Mouse (Mus musculus): ENCODE measurements around the gene C730034F03Rik.
A peak's percentile ranks its signal among the peaks of the same experiment; 100 is the strongest.
"Not testable (repeated sequence)": the region's sequence is repeated elsewhere in the genome, so short reads cannot be mapped to it uniquely, and the experiment has no call there.

The C730034F03Rik gene

DNA sequence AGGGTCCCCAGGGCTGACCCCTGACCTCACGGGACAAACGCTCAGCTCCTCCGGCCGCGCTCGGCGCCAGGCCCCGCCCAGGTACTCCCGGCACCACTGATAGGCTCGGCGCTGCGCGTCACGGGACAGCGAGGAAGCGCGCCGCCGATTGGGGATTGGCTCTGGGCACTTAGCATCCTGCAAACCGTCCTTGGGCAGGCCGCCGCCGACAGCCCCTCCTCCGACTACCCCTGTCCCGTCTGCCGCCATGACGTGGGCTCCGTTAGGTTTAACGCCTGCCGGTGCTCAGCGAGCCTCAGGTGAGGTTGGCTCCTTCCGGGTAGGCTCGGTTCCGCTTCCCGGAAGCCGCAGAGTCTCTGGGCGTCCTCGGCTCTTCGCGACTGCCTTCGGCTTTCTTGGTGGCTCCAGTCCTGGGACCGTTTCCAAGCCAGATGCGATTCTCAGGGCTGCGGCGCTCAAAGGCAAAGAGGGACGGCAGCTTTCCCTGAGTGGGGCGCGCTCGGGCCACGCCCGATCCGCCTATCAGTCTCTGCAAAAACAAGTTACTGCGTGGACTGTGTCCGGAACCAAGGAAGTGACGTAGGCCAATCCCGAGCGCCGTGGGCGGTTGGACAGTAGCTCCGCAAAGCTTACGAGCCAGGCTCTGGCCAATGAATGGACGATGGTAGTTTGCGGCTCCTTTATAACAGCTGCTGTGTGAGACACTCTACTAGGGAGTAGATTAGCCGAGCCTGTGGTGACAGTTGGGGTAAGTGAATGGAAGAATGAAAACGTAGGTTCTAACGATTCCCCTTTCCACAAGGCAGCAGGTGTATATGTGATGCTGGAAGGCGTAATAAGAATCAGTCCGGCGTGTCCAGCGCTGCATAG lies at the start of gene C730034F03Rik, which contains the start of the genes Gm44502 and Chkb:
Gene C730034F03Rik, plus strand, starts transcription at position 238 of the 870 bp plus-strand sequence.
Gene Gm44502, minus strand, starts transcription at position 345 of the 870 bp plus-strand sequence.
Gene Chkb, minus strand, starts transcription at position 557 of the 870 bp plus-strand sequence.
- peak; percentile 93 for DNase-seq

DNA sequence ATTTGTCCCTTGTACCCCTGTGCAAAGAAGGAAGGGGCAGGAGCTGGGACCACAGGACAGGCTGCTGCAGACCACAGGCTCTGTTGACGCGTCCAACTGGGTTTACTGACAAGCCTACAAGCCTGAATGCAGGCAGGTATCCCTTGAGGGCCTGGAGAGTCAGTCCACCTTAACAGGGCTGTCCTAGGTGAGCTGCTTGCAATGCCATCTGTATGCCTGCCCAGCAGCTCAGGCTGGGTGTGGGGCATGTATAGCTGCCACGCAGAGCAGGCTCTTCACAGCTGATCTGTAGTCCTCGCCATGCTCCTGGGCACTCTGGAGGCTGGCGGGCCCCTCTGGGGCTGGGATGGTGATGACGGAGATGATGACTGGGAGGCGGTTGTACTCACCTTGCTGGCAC lies 44.8 kb upstream of the C730034F03Rik start, which contains the start of gene Klhdc7b:
Gene Klhdc7b, plus strand, starts transcription at position 301 of the 400 bp plus-strand sequence.
- DNase-seq: no peak

- DNase-seq: no peak
Measured at GRCm38 (mm10) chr15:89387127-89387526, 42.3 kb upstream of the C730034F03Rik start.

GRCm38 (mm10) chr15:89390081-89390480 lies 39.3 kb upstream of the C730034F03Rik start:
- DNase-seq: peak; percentile 50 to 60

DNA sequence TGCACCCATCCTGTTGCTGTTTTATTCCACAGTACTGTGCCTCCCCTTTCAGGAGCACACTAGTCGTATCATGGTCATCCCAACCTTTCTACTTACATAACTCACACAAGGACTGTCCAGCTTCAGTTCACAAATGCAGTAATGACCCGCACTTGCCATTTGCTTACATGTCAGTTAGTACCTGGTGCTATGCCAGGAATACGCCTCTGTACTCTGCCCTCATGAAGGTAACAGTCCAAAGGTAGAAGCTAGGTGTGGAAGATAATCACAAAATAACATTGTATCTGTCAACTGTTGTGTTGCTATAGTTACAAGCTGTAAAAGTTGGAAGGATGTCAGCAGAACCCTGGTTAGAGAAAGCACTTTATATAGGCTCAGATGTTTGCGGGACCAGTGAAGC lies 32.5 kb upstream of the C730034F03Rik start:
- no peak for DNase-seq

DNA sequence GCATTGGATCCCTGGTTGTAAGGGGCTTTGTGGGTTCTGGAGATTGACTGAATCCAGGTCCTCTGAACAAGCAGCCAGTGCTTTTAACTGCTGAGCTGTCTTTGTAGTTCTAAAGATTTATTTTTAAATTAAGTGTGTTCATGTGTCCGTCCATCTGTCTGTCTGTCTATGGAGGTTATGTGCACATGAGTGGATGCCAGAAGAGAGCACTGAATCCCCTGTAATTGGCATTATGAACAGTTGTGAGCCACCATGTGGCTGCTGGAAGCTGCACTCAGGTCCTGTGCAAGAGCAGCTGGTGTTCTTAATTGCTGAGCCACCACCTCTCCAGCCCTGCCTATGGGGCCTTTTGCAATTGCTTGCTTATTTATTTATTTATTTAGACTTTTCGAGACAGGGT lies 31.2 kb upstream of the C730034F03Rik start:
- no peak for DNase-seq

GRCm38 (mm10) chr15:89399716-89400115 lies 29.7 kb upstream of the C730034F03Rik start:
- no peak for DNase-seq

DNA sequence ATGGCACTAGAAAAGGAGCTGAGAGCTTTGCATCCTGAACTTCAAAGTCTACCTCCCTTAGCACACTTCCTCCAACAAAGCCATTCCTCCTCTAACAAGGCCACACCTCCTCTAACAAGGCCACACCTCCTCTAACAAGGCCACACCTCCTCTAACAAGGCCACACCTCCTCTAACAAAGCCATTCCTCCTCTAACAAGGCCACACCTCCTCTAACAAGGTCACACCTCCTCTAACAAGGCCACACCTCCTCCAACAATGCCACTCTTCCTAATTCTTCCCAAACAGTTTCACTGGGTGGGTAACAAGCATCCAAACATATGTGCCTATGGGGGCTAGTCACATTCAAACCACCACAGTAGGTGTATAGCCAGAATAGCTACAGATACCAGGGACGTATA lies 26.9 kb upstream of the C730034F03Rik start:
- DNase-seq: no peak

DNA sequence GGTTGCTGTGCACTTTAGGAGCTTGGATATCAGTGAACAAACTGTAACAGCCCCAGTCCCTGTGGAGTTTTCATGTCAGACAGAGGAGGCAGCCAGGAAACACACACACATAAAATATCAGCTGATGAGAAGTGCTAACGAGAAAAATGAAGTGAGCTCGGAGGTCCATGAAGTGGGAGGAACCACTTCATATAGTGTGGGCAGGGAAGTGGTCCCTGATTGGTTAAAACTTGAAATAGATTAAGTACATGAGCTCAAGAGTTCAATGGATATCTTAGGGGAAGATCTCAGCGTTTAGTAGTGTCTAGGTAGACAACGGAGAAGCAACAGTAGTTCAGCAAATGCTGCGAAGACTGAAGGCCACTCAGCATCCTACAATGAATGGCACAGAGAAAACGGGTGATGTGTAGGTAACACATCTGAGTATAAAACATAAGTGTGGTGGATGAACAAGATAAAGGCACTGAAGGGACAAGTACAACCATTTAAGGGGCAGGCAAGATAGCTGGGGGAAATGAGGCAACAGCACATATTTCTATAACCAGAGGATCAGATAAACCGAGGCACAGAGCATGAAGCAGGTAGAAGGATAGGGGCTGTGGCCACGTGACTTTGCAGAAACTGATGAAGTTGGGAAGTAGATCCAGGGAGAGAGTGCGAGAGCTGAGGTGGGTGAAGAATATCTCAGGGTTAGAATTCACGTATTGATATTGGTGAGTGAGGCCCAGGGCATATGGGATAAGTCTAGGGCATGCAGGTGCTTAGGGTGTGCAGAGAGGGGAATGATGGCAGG lies 24.4 kb upstream of the C730034F03Rik start:
- no peak for DNase-seq

DNA sequence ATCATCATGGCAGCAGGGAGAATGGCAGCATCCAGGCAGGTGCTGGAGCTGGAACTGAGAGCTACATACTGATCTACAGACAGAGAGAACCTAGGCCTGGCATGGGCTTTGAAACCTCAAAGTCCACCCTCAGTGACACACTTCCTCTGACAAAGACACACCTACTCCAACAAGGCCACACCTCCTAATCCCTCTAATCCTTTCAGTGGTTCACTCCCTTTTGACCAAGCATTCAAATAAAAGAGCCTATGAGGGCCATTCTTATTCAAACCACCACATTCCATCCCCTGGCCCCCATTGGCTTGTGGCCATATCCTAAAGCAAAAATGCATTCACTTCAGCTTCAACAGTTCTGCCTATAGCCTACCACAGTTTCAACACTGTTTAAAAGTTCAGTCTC lies 22.7 kb upstream of the C730034F03Rik start:
- DNase-seq: no peak

DNA sequence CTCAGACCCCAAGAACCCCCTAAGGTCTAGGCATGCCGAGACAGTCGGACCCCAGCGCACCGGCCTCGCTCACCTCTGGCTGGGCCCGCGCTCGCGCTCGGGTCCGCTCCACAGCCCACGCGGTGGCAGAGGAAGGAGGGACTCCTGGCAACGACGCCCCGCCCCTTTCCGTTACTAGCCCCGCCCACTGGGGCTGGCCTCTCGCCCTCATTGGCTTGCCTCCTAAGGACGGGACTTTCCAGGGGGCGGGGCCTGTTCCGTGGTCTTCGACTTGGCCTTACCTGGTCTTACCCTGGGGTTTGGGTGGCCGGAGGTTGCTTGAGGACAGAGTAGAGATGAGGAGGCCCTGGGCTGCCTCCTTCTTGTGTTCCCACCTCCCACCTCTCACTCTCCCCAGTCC lies 19.3 kb upstream of the C730034F03Rik start, which contains the start of gene Syce3:
Gene Syce3, minus strand, starts transcription at position 386 of the 400 bp plus-strand sequence.
- no peak for DNase-seq

GRCm38 (mm10) chr15:89415282-89415681 lies 14.1 kb upstream of the C730034F03Rik start:
- DNase-seq: peak in 1 of 2 experiments; percentile 41

DNA sequence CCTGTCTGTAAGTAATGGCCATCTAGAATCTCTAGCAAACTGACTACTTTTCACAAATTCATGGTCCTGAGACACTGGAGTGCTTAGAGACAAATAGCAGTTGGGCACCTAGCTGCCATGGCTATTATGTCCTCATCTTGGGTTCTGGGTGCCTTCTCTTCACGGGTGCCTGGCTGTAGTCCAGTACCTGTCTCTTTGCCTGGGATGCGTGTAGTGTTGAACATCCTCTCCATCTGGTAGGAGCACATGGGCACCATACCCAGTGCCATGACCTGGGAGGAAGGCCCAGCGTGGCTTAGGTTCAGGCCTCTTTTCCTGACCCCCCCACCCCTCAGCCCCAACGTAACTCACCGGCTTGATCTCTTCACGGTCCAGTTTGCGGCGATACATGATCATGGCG lies 7.5 kb upstream of the C730034F03Rik start:
- DNase-seq: no peak

GRCm38 (mm10) chr15:89424621-89425020 lies 4.8 kb upstream of the C730034F03Rik start:
- no peak for DNase-seq

GRCm38 (mm10) chr15:89425711-89426121 lies 3.7 kb upstream of the C730034F03Rik start, which contains the start of gene Cpt1b:
Cpt1b (minus strand) TSS chr15:89425863.
- DNase-seq: no peak

- no peak for DNase-seq
Measured at GRCm38 (mm10) chr15:89426716-89427115, 2.7 kb upstream of the C730034F03Rik start.

DNA sequence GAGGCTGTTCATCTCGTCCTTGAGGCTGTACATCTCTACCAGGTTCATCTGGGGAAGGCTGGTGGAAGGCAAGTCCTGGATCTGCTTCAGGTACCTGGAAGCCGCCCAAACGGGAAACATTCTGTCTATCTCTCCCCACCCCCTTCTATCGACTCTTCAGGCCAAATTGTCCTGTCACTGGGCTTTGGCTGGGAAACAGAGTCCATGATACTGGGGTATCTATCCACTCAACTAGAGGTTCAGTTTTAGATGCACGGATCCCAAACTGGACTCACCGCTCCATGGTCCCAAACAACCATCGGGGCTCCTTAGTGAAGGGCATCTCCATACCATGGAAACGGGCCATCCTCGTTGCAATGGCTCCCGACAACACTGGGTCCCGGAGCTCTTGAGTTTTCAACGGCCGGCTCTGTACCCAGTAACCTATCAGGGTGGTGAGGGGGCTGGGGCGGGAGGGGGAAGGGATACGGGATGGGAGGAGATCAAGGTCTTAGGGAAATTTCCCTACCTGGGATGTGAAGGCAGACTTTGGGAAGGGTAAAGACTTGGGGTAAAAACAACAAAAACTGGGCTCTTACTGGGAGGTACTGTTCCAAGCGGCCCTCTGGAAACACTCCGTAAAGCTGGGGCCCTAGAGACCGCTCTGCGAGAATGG lies 1.1 kb upstream of the C730034F03Rik start:
- no peak for DNase-seq

DNA sequence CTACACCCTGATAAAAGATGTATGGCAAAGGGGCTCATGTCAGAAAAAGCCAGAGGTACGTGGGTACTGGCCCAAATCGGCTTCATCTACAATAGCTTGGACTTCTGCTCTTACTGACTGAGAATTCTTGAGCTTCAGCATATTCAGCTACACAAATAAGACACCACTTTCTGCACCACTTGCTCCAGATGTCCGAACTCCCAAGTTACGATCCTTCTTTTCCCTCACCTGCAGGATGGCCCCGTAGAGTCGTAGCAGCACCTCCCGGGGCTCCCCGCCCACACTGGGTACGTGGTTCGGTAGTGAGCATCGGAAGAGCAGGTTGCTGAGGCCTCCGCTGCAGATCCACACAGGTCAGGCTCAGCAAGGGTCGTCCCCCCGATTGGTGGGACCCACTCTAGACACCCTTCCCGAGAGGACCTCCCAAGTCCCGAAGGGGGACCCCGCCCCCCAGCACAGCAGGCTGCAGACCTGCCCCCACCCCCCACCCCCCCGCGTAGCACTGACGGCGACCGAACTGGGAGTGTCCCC lies 503 bp upstream of the C730034F03Rik start:
- DNase-seq: no peak

DNA sequence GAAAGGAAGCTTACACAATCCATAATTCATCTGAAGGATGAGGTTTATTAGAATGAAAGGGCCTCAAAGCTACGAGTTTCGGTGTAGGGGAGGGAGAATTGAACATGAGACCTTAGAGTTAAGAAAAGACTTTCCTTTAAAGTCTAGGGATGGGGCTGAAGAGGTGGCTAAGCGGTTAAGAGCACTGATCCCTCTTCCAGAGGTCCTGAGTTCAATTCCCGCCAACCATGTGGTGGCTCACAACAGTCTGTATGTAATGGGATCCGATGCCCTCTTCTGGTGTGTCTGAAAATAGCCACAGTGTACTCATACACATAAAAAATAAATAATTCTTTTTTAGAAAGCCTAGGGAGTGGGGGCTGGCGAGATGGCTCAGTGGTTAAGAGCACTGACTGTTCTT lies 952 bp downstream of the C730034F03Rik start:
- DNase-seq: peak in 1 of 2 experiments; percentile 42

DNA sequence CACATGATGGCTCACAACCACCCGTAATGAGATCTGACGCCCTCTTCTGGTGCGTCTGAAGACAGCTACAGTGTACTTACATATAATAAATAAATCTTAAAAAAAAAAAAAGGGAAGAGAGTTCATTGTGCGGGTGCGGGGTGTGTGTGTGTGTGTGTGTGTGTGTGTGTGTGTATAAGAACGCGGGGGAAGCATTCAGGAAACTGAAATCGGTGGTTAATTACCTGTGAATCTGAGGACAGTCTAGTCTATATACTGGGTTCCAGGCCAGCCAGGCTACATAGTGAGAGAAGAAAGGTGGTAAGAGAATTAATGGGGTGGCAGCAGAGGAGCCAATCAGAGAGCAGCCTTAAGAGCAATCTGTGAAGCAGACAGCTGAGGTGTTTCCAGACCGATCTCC lies 1.4 kb downstream of the C730034F03Rik start:
- DNase-seq: not testable (repeated sequence)

DNA sequence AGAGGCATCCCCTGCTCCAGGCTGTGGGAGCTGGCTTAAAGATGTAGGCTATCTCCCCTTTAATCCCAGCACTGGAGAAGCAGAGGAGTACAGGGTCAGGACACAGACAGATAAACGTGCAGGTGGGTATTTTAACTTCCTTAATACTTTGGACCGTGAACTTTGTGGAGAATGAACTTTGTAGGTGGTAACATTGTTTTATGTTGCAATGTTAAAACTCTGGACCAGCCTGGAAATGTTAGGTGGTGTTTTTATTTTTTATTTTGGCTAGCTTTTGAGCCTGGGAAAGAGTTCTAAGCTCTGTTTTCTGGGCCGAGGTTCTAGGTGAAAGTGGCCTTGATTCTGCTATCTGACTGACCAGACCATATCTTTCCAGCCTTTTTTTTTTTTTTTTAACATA lies 1.9 kb downstream of the C730034F03Rik start:
- DNase-seq: no peak

DNA sequence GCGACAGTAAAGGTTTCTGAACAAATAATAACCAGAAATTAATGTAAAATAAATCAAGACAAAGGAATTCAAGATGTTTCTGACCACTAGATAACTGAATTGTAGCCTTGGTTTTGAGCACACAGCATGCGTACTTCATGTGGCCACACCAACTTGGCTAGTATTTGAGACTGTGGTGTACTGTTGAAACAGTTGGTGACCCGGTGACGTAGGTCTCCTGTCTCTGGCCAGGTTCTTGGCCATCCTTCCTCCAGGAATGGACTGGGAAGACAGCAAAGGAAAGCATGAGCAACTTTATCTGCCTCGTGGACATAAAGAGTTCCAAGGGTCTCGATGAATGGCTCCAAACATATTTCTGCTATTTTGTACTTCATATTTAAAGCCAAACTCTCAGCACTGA lies 2.4 kb downstream of the C730034F03Rik start:
- DNase-seq: no peak

Data from cerebellum, postnatal 36 days (tissue).